Mouse (Mus musculus): ENCODE measurements around the gene Setd2.

Setd2 gene

GRCm38 (mm10) chr9:110532538-110533291 lies at the start of gene Setd2:
TSS of gene Setd2 (plus strand) at chr9:110532597.
- DNase-seq (ENCODE audit: low read depth, low spot score): peak; percentile 75

DNA sequence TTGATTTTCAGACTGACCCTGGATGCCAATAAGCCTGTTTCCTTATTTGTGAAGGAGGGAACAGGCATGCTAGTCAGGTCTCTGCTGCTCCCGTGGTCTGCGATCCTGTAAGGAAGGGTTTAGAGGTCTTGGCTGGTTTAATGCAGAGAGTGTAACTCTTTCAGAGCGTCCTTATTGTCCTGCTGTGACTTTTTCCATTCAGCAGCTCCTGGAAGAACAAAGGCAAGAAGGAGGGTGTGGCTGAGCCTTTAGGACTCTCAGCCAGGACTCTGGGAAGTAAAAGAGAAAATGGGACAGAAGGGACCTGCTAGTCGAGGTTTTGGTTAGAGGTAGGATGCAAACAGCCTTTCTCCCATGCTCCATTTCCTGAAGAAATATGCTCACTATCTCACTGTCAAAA lies 43.6 kb upstream of the Setd2 start:
- DNase-seq (ENCODE audit: low read depth, low spot score): no peak

DNA sequence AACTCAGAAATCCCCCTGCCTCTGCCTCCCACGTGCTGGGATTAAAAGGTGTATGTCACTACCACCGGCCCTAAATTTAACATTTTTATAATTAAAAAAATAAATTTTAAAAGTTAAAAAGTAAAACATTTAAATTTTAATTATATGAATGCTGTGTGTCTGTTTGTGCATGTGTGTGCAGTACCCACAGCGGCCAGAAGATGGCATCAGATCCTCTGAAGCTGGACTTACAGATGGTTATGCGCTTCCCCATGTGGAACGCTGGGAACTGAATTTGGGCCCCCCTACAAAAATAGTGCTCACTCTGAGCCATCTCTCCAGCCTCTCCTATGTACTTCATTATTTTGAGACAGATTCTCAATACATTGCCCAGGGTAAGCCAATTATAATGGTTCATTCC lies 41.5 kb upstream of the Setd2 start:
- DNase-seq (ENCODE audit: low read depth, low spot score): no peak

DNA sequence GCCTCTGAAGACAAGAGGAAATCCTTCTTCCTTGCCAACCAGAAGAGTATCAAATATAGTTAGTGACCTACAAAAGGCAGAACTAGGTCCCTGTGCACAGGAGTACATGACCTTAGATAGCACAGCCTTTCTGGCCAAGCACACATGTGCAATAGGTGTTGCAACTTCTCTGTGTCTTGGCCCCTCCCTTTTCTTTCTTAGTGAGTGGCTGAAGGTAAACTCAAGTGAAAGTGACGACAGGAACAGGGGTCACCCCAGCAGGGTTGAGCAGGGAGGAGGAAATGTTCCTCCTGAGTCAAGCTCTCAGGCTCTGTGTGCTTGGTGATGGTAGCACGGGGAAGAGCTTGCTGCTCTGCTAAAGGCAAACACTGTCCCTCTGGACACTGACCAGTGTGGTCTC lies 6.7 kb upstream of the Setd2 start:
- no peak for DNase-seq (ENCODE audit: low read depth, low spot score)

DNA sequence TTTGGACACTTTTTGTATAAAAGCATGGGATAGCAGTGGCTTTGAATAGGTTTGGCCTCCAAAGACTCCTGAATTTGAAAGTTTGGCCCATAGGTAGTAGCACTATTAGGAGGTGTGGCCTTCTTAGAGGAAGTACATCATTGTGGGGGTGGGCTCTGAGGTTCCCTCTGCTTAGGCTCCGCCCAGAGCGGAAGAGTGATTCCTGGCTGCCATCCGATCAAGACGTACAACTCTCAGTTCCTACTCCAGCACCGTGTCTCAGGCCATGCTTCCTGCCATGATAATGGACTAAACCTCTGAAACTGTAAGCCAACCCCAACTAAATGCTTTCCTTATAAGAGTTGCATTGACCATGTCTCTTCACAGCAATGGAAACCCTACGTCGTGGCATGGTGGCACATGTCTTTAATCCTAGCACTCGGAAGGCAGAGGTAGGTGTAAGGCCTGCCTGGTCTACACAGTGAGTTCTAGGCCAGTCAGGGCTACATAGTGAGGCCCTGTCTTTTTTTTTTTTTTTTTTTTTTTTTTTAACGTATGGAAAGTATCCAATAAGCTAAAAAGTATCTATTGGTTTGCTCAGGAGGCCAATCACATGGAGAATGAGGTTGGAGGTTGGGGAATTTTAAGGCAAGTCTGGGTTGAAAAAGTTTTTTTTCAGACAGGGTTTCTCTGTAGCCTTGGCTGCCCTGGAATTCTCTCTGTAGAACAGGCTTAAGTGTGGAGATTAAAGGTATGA lies 3.2 kb upstream of the Setd2 start:
- no peak for DNase-seq (ENCODE audit: low read depth, low spot score)

DNA sequence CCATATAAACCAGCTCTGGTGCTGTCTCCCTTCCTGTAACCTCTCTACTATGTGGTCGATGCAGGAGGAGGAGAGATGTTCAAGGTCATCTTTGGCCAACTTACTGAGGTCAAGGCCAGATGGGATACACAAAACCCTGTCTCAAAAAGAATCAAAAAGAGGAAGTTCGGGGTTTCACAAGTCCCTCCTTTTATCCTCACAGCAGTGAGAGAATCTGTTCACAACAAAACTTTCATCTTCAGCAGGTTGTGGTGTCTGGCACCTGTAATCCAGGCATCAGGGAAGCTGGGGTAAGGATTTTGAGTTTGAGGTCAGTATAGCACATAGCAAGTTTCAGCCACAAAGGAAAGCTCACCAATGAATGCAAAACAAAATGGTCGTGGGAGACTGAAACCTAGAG lies 1.7 kb upstream of the Setd2 start:
- no peak for DNase-seq (ENCODE audit: low read depth, low spot score)

- no peak for DNase-seq (ENCODE audit: low read depth, low spot score)
Observed at GRCm38 (mm10) chr9:110531151-110531791, 1.1 kb upstream of the Setd2 start.

- peak; percentile 98 for DNase-seq (ENCODE audit: low read depth, low spot score)
Observed at GRCm38 (mm10) chr9:110531914-110532489, 395 bp upstream of the Setd2 start.

- no peak for DNase-seq (ENCODE audit: low read depth, low spot score)
Observed at GRCm38 (mm10) chr9:110533645-110534044, 1.2 kb downstream of the Setd2 start.

GRCm38 (mm10) chr9:110535114-110535513 lies 2.7 kb downstream of the Setd2 start:
- DNase-seq (ENCODE audit: low read depth, low spot score): no peak

GRCm38 (mm10) chr9:110536636-110537035 lies 4.2 kb downstream of the Setd2 start:
- no peak for DNase-seq (ENCODE audit: low read depth, low spot score)

DNA sequence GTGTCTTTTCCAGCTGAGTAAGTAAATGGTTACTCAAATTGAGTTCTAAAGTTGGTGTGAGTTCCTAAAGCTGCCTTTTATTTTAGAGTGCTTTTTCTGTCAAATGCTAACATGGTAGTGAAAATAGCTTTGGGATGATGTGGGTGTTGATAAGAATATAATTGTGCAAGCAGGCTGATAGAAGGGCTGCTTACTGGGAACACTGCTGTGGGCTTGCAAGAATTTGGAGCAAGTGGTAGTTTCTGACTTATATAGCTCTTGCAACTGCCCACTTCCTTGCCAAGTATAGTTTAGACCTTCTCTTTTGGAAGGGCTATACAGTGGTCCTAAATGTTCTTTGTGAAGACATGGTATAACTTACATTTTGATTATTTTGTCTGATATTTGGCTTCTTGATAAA lies 6.1 kb downstream of the Setd2 start:
- DNase-seq (ENCODE audit: low read depth, low spot score): peak; percentile 62

- DNase-seq (ENCODE audit: low read depth, low spot score): peak; percentile 22
Observed at GRCm38 (mm10) chr9:110541988-110542387, 9.6 kb downstream of the Setd2 start.

GRCm38 (mm10) chr9:110548261-110548660 lies 15.9 kb downstream of the Setd2 start:
- DNase-seq (ENCODE audit: low read depth, low spot score): no peak

- peak; percentile 15 for DNase-seq (ENCODE audit: low read depth, low spot score)
Observed at GRCm38 (mm10) chr9:110568309-110568708, 35.9 kb downstream of the Setd2 start.

DNA sequence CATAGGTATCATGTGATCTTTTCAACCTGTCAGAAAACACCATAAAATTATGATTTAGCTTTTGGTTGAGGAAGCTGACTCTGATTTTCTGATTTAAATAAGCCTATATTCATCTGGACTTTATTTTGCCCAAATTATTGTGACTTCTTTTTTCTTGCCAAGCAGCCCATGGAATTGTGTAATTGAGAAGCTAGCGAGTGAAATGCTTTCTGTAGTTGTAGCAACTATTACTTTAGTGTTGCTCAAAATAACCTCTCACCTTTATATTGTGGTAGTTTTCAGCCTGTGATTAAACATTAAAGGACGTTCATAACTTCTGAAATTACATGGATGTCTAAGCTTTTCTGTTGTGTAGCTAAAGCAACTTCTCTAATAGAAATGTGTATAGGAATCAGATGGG lies 49.8 kb downstream of the Setd2 start:
- DNase-seq (ENCODE audit: low read depth, low spot score): no peak

DNA sequence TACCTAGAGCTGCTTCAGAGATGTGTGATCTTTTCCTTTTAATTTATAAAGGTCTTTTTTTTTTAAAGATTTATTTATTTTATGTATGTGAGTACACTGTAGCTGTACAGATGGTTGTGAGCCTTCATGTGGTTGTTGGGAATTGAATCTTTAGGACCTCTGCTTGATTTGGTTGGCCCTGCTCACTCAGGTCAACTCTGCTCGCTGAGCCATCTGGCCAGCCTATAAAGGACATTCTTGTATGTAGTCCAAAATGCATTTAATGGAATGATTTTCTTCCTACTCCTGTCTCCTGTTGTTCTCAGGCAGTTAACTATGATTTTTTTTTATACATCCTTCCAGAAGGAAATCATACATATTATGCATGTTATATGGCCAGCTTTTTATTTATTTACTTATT lies 51.1 kb downstream of the Setd2 start:
- DNase-seq (ENCODE audit: low read depth, low spot score): peak; percentile 61

DNA sequence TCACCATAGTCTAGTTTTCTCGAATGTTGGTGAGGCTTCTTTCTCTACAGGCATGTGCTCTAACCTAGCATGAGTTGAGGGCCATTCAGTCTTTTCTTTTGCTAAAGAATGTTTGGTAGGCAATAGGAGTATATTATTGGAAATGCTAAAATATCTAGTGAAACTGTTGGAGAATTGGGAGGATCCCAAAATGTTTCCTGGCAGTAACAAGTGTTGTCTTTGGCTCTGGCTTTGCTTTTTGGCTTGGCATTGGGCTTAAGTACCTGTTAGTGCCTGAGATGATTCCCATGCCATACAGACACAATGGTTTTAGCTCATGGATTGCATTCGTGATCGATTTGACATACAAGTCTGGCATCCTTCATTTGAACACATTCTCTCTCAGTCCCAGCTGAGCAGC lies 79.1 kb downstream of the Setd2 start:
- DNase-seq (ENCODE audit: low read depth, low spot score): peak; percentile 57

DNA sequence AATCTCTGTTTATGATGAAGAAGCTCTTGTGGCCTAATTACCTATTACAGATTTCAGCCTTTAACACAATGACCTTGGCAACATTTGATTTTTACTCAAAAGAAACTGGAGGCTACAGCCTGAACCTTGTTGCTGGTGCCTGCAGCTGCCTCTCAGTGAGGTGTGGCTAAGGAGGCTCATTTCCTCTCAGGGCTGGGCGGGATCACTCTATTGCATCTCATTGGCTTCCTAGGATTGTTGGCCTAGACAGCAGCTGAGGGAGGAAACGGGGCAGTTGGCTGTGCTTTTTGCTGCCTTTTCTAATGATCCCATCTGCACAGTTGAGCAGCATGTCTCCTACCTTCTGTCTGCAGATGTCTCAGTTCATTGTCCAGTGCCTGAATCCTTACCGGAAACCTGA lies 84.7 kb downstream of the Setd2 start:
- DNase-seq (ENCODE audit: low read depth, low spot score): peak; percentile 25

DNA sequence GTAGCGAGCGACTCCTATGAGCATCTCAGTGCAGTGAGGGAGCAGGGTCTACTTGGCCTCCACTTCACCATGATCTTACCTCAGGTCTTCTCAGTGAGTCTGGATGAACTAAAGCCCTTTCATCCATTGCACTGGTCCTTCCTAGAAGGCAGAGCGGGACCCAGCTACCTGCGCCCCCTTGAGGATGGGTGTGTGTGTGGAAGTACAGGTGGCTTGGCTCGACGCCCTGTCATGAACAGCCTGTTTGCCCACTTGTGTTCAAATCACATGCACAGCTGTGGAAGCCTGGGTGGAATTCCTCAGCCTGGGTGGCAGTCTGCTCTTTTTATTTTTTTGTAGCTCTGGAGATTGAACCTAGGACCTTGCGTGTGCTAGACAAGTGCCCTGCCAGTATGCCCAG lies 87.8 kb downstream of the Setd2 start:
- peak; percentile 42 for DNase-seq (ENCODE audit: low read depth, low spot score)

- DNase-seq (ENCODE audit: low read depth, low spot score): no peak
Observed at GRCm38 (mm10) chr9:110620685-110621084, 88.3 kb downstream of the Setd2 start.

DNA sequence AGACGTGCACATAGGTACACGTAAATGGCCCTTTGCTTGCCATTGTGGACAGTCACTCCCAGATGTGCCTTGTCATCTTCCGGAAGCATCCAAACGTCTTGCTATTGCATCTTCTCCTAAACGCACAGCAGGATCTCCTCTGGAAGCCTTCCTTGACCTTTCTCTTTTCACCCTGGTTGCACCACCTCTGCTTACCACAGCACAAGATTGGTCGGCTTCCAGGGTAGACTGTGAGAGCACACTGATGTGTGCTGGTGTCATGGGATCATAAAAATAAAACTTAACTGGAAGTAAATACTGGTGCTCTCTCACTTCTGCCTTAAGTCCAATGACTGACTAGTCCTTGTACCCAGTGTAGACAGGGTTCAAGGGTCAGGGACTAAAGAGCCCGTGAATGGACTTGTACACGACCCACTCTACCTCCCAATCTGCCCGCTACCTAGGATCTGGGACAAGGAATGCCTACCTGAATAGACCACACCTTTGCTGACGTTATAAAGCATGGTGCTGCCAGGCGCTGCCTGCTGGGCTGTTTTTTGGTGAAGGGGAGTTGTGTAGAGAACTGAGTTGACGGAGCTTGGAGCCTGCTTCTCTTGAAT lies 90.3 kb downstream of the Setd2 start:
- DNase-seq (ENCODE audit: low read depth, low spot score): no peak

Measured in brain, adult 2 months (tissue).